Mouse (Mus musculus): ENCODE measurements around the gene Cyp2b19. TPM values are rescaled to one million over a fixed set of nuclear protein-coding genes. Genes with fewer than 3 reads are reported as not detected.

Gene Cyp2b19
- polyA plus RNA-seq (2015; fragmentation: Nextera tagmentation; extraction: Ambion mirVana): not detected in 2 replicates

GRCm38 (mm10) chr7:26756842-26757241 lies at the start of gene Cyp2b19:
Cyp2b19 (plus strand) TSS chr7:26757142.

GRCm38 (mm10) chr7:26808592-26808991 lies 51.6 kb downstream of the Cyp2b19 start, which contains the start of gene Cyp2g1:
Cyp2g1 (plus strand) TSS chr7:26808892.

Other genes with a start within 250 kb of the Cyp2b19 start
- not detected in 2 replicates for gene Nlrp9a, start 222.1 kb upstream of the Cyp2b19 start, polyA plus RNA-seq (2015; fragmentation: Nextera tagmentation; extraction: Ambion mirVana)
- gene Vmn1r185, start 138.7 kb upstream of the Cyp2b19 start, polyA plus RNA-seq (2015; fragmentation: Nextera tagmentation; extraction: Ambion mirVana): not detected in 2 replicates
- gene Cyp2b23, start 70.7 kb upstream of the Cyp2b19 start, polyA plus RNA-seq (2015; fragmentation: Nextera tagmentation; extraction: Ambion mirVana): not detected in 2 replicates
- gene Cyp2g1, start 51.8 kb downstream of the Cyp2b19 start, polyA plus RNA-seq (2015; fragmentation: Nextera tagmentation; extraction: Ambion mirVana): not detected in 2 replicates
- not detected in 2 replicates for gene Cyp2a5, start 78.2 kb downstream of the Cyp2b19 start, polyA plus RNA-seq (2015; fragmentation: Nextera tagmentation; extraction: Ambion mirVana)
- not detected in 2 replicates for gene Cyp2a22, start 182.2 kb downstream of the Cyp2b19 start, polyA plus RNA-seq (2015; fragmentation: Nextera tagmentation; extraction: Ambion mirVana)